Mouse (Mus musculus): ENCODE data around the gene Prnd.

The Prnd gene

DNA sequence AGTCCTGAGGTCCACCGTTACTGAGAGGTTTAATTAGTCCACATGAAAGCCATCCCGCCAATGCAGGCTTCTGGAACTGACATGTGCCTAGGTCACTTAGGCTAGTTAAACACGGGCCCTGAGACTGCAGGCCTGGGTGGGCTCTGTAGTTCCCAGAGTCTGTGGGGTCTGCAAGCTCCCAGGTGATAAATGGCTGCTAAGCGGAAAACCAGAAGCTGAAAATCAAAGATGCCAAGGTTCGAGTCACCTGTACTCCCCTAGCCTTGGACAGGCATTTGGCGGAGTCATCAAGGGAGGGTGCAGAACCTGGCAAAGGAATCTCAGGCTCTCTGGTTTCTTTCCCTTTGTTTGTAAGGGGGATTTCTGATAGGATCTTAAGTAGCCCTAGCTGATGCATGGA is 9.2 kb upstream of the Prnd start:
- DNase-seq = no peak

DNA sequence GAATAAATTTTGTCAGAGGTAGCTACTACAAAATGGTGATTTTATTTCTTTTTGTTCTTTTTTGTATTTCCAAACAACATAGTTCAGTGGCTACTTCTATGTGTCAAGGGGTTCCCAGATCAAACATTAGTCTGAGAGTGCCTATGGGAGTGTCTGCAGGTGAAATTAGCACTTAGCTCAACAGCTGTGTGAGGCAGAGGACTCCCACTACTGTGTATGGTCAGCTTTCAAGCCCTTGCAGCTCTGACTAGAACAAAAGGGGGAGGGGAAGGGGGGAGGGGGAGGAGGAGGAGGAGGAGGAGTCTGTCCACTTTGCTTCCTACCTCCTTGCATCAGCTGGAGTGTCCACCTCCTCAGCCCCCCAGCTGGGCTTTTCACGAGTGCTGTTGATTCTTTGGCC is 6.3 kb upstream of the Prnd start:
- DNase-seq = no peak

DNA sequence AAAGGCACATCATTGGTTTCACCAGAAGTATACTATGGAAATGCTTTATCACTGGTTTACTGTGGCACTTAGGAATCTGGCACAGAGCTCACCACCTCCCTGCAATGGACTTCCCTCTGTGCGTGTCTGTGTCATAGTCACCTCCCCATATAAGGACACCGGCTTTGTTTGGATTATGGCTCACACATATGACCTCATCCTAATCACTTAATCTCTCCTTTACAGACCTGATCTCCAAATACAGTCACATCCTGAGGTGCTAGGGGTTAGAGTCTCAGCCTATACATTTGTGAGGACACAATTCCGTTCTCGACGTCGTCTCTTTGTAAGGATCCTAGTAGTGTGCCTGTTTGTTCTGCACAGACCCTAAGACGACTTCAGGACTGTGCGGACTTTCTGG is 5.4 kb upstream of the Prnd start:
- no peak for DNase-seq

DNA sequence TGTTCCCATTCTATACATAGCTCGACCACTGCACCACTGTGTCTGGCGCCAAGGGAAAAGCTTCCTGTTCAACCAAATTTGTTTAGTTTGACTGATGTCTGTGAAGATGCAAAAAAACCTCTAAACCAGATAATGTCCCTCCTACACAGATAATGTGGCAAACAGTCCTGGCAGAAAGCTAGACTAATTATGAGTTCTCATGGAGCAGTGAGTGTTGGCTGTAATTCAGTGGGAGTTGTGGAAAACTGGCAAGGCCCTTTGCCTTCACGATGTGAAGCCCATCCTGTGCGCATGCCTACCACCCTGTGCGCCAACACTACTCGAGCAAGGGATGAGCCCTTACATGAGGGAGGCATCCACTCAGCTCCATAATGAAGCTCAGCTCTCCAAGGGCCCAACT is 4.9 kb upstream of the Prnd start:
- DNase-seq = no peak

DNA sequence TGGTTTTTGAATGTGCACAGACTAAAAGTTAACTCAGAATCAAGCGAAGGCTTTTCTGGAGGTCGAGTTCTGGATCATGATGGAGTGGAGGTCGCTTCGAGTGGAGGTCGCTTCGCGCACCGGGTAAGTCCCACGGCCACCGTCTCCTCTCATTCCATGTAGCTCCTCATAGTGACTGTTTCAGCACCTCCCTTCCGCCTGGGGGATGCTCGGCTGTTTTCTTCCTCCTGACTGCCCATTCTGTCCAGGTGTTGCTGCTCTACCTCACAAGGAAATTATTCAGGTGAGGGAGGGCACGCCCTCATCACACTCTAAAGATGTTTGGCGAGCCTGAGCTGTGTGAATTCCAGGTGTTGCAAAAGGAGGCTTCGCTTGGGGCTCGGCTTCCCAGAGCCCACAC is 4.3 kb upstream of the Prnd start:
- DNase-seq = no peak

DNA sequence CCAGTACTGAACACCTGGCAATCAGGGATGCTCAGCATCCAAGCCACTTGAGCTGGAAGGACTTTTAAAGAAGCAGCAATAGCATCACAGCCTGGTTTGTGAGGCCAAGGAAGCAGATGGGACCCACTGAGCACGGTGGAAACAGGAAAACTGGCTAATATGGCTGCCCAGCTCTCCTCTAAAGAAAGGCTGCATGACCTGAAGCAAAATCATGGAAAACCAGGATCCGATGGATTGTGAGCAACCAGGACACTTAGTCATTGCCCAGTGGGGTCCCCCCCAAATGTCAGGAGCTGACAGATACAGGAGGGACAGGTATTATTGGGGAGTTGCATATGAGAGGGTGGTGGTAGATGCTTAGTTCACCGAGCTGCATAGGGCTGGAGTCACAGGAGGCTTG is 2.5 kb upstream of the Prnd start:
- no peak for DNase-seq

DNA sequence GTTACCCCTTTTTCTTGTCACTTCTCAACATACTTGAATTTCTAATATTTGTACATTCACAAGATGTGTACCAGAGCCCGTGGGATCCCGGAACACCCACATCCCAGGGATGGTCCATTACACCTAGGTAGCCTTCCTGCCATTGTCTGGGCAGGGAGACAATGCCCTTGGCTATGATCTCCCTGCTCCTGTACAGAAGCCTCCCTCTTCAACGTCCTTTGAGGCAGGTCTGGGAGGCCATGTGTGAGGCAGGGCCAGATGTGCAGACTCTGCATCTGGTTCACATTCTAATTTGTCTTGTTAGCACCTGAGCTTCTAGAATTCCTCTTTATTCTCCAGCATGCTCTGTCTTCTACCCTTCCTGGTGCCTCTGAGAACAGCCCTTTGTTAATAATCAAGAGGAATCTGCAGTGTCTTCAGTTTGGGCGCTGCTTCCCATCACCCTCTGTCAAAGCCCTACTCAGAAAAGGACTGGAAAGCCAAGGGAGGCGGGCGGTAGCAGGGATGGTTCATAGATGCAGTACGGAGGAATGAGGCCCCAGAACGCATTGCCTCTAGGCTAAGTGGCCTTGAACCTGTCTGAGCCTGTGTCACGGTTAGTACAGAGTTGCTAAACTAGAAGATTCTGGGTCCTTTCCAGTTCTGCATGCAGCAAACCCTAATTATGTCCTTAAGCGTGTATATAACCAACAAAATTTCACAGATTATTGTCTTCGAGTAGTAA is 1.6 kb upstream of the Prnd start:
- DNase-seq = no peak

DNA sequence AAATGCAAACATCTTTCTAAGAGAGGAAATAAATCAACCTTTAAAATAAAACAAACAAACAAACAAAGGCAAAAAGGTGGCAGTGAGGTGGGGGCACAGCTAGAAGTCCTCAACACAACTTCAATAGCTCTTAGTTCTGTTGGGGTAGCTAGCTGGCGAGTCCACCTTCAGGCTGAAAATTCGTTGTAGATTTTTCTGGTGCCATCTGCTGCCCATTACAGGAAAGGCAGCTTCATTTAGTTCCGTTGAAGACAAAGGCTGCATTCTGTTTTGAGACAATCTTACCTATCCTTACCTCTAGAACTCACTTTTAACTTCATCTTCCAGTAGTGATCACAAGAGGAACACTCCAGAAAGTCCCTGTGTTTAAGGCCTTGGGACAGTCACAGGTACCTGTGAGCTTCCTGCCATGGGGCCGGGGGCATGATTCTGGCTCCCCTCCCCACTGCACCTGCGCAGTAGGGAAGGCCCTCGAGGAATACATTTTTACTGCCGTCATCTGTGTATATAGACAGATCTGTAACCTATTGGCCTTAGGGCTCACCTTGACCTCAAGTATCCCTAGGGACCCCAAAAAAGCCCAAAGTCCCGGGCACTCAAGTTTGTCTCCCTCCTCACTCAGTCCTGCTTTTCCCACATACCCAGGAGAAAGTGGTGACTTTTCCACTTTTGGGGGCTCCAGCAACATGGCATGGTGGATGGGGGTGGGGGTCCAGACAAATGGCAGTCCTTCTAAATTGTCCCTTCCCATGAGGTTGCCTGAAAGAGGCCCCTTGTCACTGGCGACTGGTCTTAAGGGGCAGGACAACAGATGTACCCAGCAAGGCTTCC is 679 bp upstream of the Prnd start:
- peak; percentile 67 for DNase-seq

- DNase-seq = no peak
Observed at GRCm38 (mm10) chr2:131952456-131952855, 1.8 kb downstream of the Prnd start.

- DNase-seq = peak; percentile 34
Observed at GRCm38 (mm10) chr2:131952961-131953538, 2.4 kb downstream of the Prnd start.

- no peak for DNase-seq
Observed at GRCm38 (mm10) chr2:131953711-131954110, 3.0 kb downstream of the Prnd start.

DNA sequence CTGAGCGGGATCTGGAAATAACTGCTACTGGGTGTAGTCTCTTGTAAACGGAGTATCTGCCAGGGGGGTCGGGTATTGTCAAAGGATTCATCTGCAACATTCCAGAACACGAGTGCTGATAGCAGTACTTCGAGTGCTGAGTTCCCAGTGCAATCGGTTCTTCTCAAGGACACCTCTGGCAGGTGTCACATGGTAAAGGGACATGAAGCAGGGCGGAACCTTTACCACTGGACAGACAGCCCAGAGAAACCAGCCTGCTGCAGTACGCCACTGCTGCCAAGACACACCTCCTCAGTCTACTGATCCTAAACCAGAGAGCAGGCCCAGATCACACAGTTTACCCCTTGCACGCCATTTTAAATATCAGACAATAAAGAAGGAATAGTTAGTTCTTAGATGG is 4.2 kb downstream of the Prnd start:
- DNase-seq = no peak

GRCm38 (mm10) chr2:131955264-131955663 is 4.6 kb downstream of the Prnd start:
- DNase-seq = peak; percentile 49

GRCm38 (mm10) chr2:131956336-131957256 is 5.9 kb downstream of the Prnd start:
- DNase-seq = no peak

GRCm38 (mm10) chr2:131957731-131958222 is 7.1 kb downstream of the Prnd start:
- DNase-seq = peak; percentile 57

GRCm38 (mm10) chr2:131961671-131962070 is 11.0 kb downstream of the Prnd start:
- DNase-seq = no peak

DNA sequence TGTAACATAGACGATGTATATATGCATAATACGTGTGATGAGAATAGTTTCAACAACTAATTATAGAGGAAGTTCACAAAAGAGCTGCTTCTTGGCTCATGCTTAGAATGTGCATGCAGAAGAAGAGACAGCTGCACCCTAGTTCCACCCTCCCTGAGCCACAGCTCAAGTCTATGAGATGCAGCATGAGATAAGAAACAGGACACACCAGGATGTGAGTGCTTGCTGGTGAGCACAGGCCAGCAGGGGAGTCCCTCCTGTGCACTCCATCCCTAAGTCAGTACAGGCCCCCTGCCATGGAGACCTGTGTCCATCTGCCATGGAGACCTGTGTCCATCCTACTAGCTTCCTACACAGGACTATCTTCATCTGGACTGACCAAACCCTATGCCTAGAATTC is 19.9 kb downstream of the Prnd start:
- no peak for DNase-seq

DNA sequence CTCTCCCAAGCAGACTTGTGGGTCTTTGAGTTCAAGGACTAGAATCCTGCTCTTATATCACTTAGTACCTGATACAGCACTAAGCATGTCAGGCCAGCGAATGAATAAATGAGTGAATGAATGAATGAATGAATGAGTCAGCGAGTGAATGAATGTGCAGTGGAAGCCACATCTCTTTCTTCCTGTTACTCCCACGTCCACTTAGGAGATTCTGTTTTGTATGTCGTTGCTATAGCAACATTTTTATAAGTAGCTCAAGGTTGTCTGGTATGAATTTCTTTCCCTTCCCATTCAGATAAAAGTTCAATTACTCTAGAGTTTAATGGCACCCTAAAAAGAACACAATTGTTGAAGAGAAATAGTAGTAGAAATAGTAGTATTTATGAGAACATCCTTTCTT is 20.4 kb downstream of the Prnd start:
- no peak for DNase-seq

DNA sequence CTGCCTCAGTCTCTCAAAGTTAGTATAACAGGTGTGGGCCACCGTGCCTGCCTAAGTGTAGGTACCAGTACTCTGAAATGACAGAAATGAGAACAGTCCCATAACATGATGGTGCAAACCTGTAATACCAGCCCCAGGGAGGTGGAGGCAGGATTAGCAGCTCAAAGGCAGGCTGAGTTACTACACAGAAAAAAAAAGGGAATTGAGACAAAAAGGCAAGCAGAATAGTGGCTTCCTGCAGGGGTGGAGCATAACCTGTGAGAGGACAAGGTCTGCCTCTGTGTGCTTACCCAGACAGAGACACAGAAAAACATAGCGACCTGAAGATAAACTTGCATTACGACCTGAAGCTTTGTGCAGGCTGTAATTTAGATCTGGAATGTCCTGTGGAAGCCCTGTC is 26.0 kb downstream of the Prnd start:
- DNase-seq = no peak

- DNase-seq = peak; percentile 28
Observed at GRCm38 (mm10) chr2:131980866-131981265, 30.2 kb downstream of the Prnd start.

DNA sequence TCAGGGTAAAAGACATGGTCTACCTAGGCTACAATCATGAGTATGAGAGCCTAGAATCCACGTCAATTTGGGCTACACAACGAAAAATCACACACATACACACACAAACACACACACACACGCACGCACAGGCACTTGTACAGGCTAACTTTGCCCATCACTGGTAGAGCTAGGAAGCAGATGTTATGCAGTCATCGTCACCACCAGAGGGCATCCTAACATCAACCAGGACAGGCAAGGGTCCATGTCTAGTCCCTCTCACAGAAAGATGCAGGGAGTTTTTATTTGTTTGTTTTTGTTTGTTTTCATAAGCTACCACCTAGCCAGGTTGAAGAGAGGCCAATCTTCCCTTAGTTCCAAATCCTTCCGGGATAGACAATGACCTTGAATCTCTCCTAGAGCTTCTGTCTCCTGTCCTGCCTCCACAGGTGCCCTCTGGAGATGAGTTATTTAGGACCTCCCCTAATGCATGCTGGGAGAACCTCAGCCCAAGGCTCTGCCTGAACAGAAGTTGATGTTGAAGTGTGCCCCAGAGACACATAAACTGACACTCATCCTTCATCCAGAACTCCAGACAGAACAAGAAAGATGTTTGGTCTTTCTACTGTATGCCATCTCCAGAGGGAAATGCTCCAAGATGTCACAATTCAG is 32.0 kb downstream of the Prnd start:
- DNase-seq = peak; percentile 77

GRCm38 (mm10) chr2:131987950-131988349 is 37.3 kb downstream of the Prnd start:
- DNase-seq = peak; percentile 39
